Mouse (Mus musculus): ENCODE measurements around the gene Krt82. TPM values are rescaled to one million over a fixed set of nuclear protein-coding genes. Genes with fewer than 3 reads are reported as not detected.

The Krt82 gene
- polyA plus RNA-seq, 1 experiment from 2014 or later = not detected

DNA sequence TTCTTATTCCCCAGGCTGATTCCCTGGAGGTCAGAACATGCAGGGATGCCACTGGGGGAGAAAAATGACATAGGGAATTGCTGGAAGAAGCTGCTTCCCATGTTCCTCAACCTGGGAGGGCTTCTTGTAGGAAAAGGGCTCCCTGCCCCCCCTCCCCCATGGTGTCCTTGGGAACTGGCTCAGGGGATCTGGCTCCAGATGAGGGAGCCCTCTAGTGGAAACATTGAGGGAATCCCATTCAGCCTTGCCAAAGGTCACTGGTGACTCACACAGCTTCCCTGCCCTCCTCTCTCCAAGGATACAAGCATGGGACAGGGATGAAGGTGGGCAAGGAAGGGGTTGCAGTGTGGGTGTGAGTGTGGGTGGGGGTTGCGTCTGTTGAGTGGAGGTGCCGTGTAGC lies 53.3 kb downstream of the Krt82 start:
- Histone ChIP-seq H3K27ac (no peak overlapping the region), H3K9me3 (no peaks in the 10 kb centered on the region), H3K36me3 (replicated peaks) (no peaks in the 10 kb centered on the region), H3K4me3 (no peak overlapping the region), H3K27me3 (ENCODE audit: poor library complexity, severe bottlenecking) (no peaks in the 10 kb centered on the region), H3K4me1 (0 out of 2 replicates have a peak, but pooled peaks cover 12% of the 10 kb centered on the region)
- WGBS = 76% methylated on average over 2 of the region's 2 CpGs
- DNase-seq (ENCODE audit: extremely low spot score, low spot score) = no peak

DNA sequence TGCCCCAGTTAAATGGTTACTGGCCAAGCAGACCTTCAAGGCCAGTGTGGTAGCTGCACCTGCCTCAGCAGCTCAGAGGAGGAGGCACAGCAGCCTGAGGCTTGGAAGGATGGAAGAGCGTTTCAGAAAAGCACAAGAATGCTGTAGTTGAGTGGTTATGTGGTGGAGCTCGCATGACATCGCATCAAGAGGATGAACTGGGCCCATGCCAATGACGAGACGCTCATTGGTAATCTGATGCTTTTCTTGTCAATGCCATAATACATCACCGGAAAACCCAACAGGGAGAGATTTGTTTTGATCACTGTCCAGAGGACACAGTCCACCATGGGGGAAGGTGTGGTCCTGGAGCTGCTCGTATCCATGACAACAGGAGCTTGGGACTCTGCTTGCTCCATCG lies 55.2 kb downstream of the Krt82 start:
- 92% methylated on average over 8 of the region's 8 CpGs for WGBS
- Histone ChIP-seq H3K4me3 (no peak overlapping the region), H3K36me3 (replicated peaks) (no peaks in the 10 kb centered on the region), H3K27ac (no peak overlapping the region), H3K4me1 (peaks cover 18% of the 10 kb centered on the region), H3K9me3 (no peaks in the 10 kb centered on the region), H3K27me3 (ENCODE audit: poor library complexity, severe bottlenecking) (no peaks in the 10 kb centered on the region)
- DNase-seq (ENCODE audit: extremely low spot score, low spot score) = no peak

DNA sequence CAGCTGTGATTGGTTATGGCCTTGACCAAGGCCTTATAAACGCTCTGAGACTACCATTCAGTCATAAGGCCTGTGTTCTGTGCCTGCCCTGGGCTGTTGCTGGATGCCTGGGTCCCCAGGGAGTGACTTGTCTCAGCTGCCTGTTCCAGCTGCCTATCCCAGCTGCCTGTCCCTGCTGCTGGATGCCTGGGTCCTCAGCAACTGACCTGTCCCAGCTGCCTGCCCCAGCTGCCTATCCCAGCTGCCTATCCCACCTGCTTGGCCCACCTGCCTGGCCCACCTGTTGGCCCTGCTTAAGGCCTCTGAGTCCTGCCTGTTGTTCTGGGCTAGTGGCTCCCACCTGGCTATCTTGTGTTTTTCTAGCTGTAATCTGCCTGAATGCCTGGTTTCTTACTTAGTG lies 56.3 kb downstream of the Krt82 start:
- Histone ChIP-seq H3K9me3 (no peaks in the 10 kb centered on the region), H3K36me3 (replicated peaks) (no peaks in the 10 kb centered on the region), H3K27ac (no peak overlapping the region), H3K4me1 (peaks cover 14% of the 10 kb centered on the region), H3K27me3 (ENCODE audit: poor library complexity, severe bottlenecking) (no peaks in the 10 kb centered on the region), H3K4me3 (no peak overlapping the region)
- no peak for DNase-seq (ENCODE audit: extremely low spot score, low spot score)
- 80% methylated on average over 1 of the region's 1 CpGs for WGBS

DNA sequence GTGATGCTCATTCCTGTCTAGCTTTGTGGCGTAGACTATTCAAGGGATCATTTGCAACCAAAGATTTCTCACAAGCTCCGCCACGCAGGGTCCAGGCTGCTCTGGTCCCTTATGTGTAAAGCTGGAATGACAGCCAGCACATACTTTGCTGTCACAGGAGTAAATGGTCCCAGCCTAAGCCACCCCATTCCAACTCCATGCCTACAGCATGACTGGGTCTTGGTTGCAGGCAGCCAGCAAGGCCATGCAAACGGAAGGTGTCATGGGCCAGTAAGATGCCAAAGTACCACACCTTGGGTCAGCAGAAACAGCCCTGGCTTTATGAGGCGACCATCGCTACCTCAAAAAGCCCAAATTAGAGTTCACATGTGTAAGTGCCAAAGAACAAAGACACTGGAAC lies 56.8 kb downstream of the Krt82 start:
- no peak overlapping the region for H3K27ac ChIP-seq
- WGBS = 90% methylated on average over 6 of the region's 6 CpGs
- peaks cover 14% of the 10 kb centered on the region for H3K4me1 ChIP-seq
- no peak overlapping the region for H3K4me3 ChIP-seq
- no peaks in the 10 kb centered on the region for H3K9me3 ChIP-seq
- no peaks in the 10 kb centered on the region for H3K27me3 ChIP-seq (ENCODE audit: poor library complexity, severe bottlenecking)
- H3K36me3 ChIP-seq (replicated peaks) = no peaks in the 10 kb centered on the region
- no peak for DNase-seq (ENCODE audit: extremely low spot score, low spot score)

DNA sequence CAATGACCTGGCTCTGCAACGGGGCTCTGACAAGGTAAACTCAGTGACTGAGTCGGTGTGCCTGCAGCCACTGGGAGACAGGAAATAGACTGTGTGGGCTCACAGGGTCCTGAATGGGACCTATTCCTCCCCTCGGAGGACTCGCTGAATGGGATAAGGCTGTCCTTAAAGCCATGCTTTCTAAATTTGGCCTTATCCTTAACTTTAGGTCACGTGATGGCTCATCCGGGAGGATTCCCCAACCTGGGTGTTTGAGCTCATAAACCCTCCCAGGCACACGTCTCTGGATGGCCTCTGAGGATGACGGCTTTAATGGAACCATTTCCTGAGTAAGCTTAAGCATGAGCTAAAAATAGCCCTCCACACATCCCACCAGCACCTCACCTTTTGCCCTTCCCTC lies 57.7 kb downstream of the Krt82 start:
- H3K27ac ChIP-seq = no peak overlapping the region
- WGBS = 77% methylated on average over 8 of the region's 8 CpGs
- peaks cover 9% of the 10 kb centered on the region for H3K4me1 ChIP-seq
- no peaks in the 10 kb centered on the region for H3K9me3 ChIP-seq
- H3K27me3 ChIP-seq (ENCODE audit: poor library complexity, severe bottlenecking) = no peaks in the 10 kb centered on the region
- H3K36me3 ChIP-seq (replicated peaks) = no peaks in the 10 kb centered on the region
- no peak overlapping the region for H3K4me3 ChIP-seq
- DNase-seq (ENCODE audit: extremely low spot score, low spot score) = no peak

DNA sequence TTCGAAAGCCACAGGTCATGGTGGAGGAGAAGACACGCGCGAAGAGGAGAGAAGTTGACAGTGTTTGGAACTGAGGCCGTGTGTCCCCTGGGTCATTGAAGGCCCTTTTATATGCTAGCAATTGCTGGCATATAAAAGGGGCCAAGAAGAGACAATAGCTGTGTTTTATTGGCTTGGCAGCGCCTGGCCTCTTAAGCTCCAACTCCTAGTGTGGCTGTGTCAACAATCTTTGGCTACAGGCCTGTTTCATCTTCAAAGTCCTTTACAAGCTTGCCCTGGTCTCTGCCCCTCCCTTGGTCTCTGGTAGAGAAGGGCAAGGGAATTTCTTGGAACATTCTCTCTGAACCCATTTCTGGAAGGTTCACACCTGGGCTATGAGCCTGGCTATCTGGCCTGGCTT lies 59.0 kb downstream of the Krt82 start, which contains the start of gene Krt83:
Krt83 (minus strand) TSS at position 82 of the 400 bp plus-strand sequence.
- no peak for DNase-seq (ENCODE audit: extremely low spot score, low spot score)
- 73% methylated on average over 6 of the region's 6 CpGs for WGBS
- H3K27me3 ChIP-seq (ENCODE audit: poor library complexity, severe bottlenecking) = no peaks in the 10 kb centered on the region
- no peak within 1 kb of the TSS for H3K4me3 ChIP-seq
- H3K4me1 ChIP-seq = peaks cover 8% of the 10 kb centered on the region
- no peaks in the 10 kb centered on the region for H3K36me3 ChIP-seq (replicated peaks)
- no peak within 1 kb of the TSS for H3K27ac ChIP-seq
- no peaks in the 10 kb centered on the region for H3K9me3 ChIP-seq

Small RNA genes lying within 50 kb of the gene (microRNA-seq; reads per million reads assigned to microRNA genes)
- gene Gm44393 (not detected), gene Gm44460 (not detected)

Other genes starting within 250 kb of the Krt82 start
- gene Krt80, start 180.5 kb downstream of the Krt82 start, polyA plus RNA-seq (2016; fragmentation: Nextera tagmentation; extraction: Ambion mirVana) = 0.07 TPM in 1 of 2 replicates, not detected in the other
- 12.2 and 12.4 TPM in 2 replicates for gene Krt7, start 139.6 kb downstream of the Krt82 start, polyA plus RNA-seq (2016; fragmentation: Nextera tagmentation; extraction: Ambion mirVana)
- 0.10 TPM in 1 of 2 replicates, not detected in the other for gene Krt87, start 111.9 kb downstream of the Krt82 start, polyA plus RNA-seq (2016; fragmentation: Nextera tagmentation; extraction: Ambion mirVana)
- gene Krt88, start 102.9 kb downstream of the Krt82 start, polyA plus RNA-seq (2016; fragmentation: Nextera tagmentation; extraction: Ambion mirVana) = not detected in 2 replicates
- gene Krt81, start 86.9 kb downstream of the Krt82 start, polyA plus RNA-seq (2016; fragmentation: Nextera tagmentation; extraction: Ambion mirVana) = not detected in 2 replicates
- 0.07 TPM in 1 of 2 replicates, not detected in the other for gene Krt86, start 77.2 kb downstream of the Krt82 start, polyA plus RNA-seq (2016; fragmentation: Nextera tagmentation; extraction: Ambion mirVana)
- gene Krt83, start 59.2 kb downstream of the Krt82 start, polyA plus RNA-seq (2016; fragmentation: Nextera tagmentation; extraction: Ambion mirVana) = not detected in 2 replicates
- gene Gm49425, start 33.4 kb downstream of the Krt82 start, polyA plus RNA-seq (2016; fragmentation: Nextera tagmentation; extraction: Ambion mirVana) = not detected in 2 replicates
- gene Krt84, start 17.8 kb downstream of the Krt82 start, polyA plus RNA-seq (2016; fragmentation: Nextera tagmentation; extraction: Ambion mirVana) = not detected in 2 replicates
- gene Krt90, start 12.3 kb upstream of the Krt82 start, polyA plus RNA-seq (2016; fragmentation: Nextera tagmentation; extraction: Ambion mirVana) = 0.75 and 0.88 TPM in 2 replicates
- gene Krt75, start 23.2 kb upstream of the Krt82 start, polyA plus RNA-seq (2016; fragmentation: Nextera tagmentation; extraction: Ambion mirVana) = not detected in 2 replicates
- gene Gm5414, start 77.5 kb upstream of the Krt82 start, polyA plus RNA-seq (2016; fragmentation: Nextera tagmentation; extraction: Ambion mirVana) = not detected in 2 replicates
- not detected in 2 replicates for gene Gm5478, start 96.7 kb upstream of the Krt82 start, polyA plus RNA-seq (2016; fragmentation: Nextera tagmentation; extraction: Ambion mirVana)
- not detected in 2 replicates for gene Krt6b, start 129.6 kb upstream of the Krt82 start, polyA plus RNA-seq (2016; fragmentation: Nextera tagmentation; extraction: Ambion mirVana)
- gene Krt6a, start 143.6 kb upstream of the Krt82 start, polyA plus RNA-seq (2016; fragmentation: Nextera tagmentation; extraction: Ambion mirVana) = not detected in 2 replicates
- 0.37 and 0.41 TPM in 2 replicates for gene Krt5, start 162.2 kb upstream of the Krt82 start, polyA plus RNA-seq (2016; fragmentation: Nextera tagmentation; extraction: Ambion mirVana)
- gene Krt71, start 192.4 kb upstream of the Krt82 start, polyA plus RNA-seq (2016; fragmentation: Nextera tagmentation; extraction: Ambion mirVana) = not detected in 2 replicates
- not detected in 2 replicates for gene Krt72, start 235.8 kb upstream of the Krt82 start, polyA plus RNA-seq (2016; fragmentation: Nextera tagmentation; extraction: Ambion mirVana)

Data from forebrain, embryonic 10.5 days (tissue).